Mouse (Mus musculus) embryonic facial prominence, embryonic 11.5 days (tissue): ENCODE results near the gene Lrrc42. TPM values are rescaled to one million over a fixed set of nuclear protein-coding genes. Genes with fewer than 3 reads are reported as not detected.
A peak's percentile ranks its signal among the peaks of the same experiment; 100 is the strongest.

Experiments
- ATAC-seq: fragments of 200-750 bp; cut with Nextera tagmentation; replicated peaks from 2 replicates; pipeline ENCODE4 v1.8.0; 2017; ENCODE audit warnings: low read depth; ENCODE audit not compliant: insufficient number of reproducible peaks, low FRiP score, low TSS enrichment
- DNase-seq: peaks from one replicate; pipeline ENCODE4 v3.0.0-alpha.2; 2015; ENCODE audit warnings: low spot score
- H3K27ac ChIP-seq: fragments of 300-500 bp; sonication (generic); replicated peaks from 2 replicates; pipeline ENCODE4 v1.5.1; 2014; ENCODE audit warnings: mild to moderate bottlenecking, low read depth, low read length, control low read depth
- H3K27me3 ChIP-seq: fragments of 300-500 bp; sonication (generic); 2 replicates; pipeline ENCODE4 v1.6.1; 2014; ENCODE audit warnings: mild to moderate bottlenecking, low read length, moderate library complexity, mixed read lengths; ENCODE audit not compliant: control insufficient read depth, insufficient read depth
- H3K36me3 ChIP-seq: fragments of 300-500 bp; sonication (generic); replicated peaks from 2 replicates; pipeline ENCODE4 v1.6.1; 2014; ENCODE audit warnings: low read depth, mild to moderate bottlenecking, low read length, moderate library complexity, mixed read lengths; ENCODE audit not compliant: control insufficient read depth, insufficient read depth
- H3K4me1 ChIP-seq: fragments of 300-500 bp; sonication (generic); 2 replicates; pipeline ENCODE4 v1.6.1; 2014; ENCODE audit warnings: low read length, mixed read lengths; ENCODE audit not compliant: control insufficient read depth, insufficient read depth
- H3K4me2 ChIP-seq: fragments of 300-500 bp; sonication (generic); 2 replicates; pipeline ENCODE4 v1.6.1; 2014; ENCODE audit warnings: low read depth, mild to moderate bottlenecking, control low read depth, low read length, moderate library complexity
- H3K4me3 ChIP-seq: fragments of 300-500 bp; sonication (generic); 2 replicates; pipeline ENCODE4 v1.5.1; 2014; ENCODE audit warnings: low read depth, low read length, control low read depth
- H3K9ac ChIP-seq: fragments of 300-500 bp; sonication (generic); replicated peaks from 2 replicates; pipeline ENCODE4 v1.6.1; 2014; ENCODE audit warnings: mild to moderate bottlenecking, control low read depth, low read length
- H3K9me3 ChIP-seq: fragments of 300-500 bp; sonication (generic); replicated peaks from 2 replicates; pipeline ENCODE4 v1.6.1; 2016; ENCODE audit warnings: mild to moderate bottlenecking, low read length, inconsistent platforms, mixed read lengths; ENCODE audit not compliant: control insufficient read depth
- WGBS: fragments of 180-500 bp; shearing (Covaris S2); extraction: QIAGEN DNeasy Blood & Tissue Kit; methylation state at CpG from one replicate; pipeline ENCODE4 v1.1.7; 2014; 5-methylcytosine and 5-hydroxymethylcytosine counted together
- polyA plus RNA-seq: library from polyadenylated mRNA; unstranded; fragments of >200 nt; fragmentation: Nextera tagmentation; extraction: Ambion mirVana; gene quantifications from 2 replicates; pipeline ENCODE4 v1.2.1, GENCODE M21; 2014

Lrrc42 gene
- polyA plus RNA-seq, 1 experiment from 2014 or later: 101 TPM

- no peak for ATAC-seq
- H3K9ac ChIP-seq: no peak within 1 kb of the TSS
- no peak for DNase-seq
- no peak within 1 kb of the TSS for H3K4me3 ChIP-seq
- no peak within 1 kb of the TSS for H3K4me2 ChIP-seq
- no peaks in the 10 kb centered on the region for H3K27me3 ChIP-seq
- no peaks in the 10 kb centered on the region for H3K4me1 ChIP-seq
- WGBS: 84% methylated on average over 3 of the region's 3 CpGs
- no peak within 1 kb of the TSS for H3K27ac ChIP-seq
- no peaks in the 10 kb centered on the region for H3K36me3 ChIP-seq
- H3K9me3 ChIP-seq: no peaks in the 10 kb centered on the region
Observed at GRCm38 (mm10) chr4:107208880-107209279, 44.5 kb downstream of the Lrrc42 start, which contains the start of gene Ldlrad1. Gene Ldlrad1 (plus strand): TSS chr4:107209180.

GRCm38 (mm10) chr4:107207016-107207415 is 46.3 kb downstream of the Lrrc42 start:
- no peak overlapping the region for H3K27ac ChIP-seq
- H3K4me2 ChIP-seq: no peak overlapping the region
- no peaks in the 10 kb centered on the region for H3K4me1 ChIP-seq
- no peak overlapping the region for H3K9ac ChIP-seq
- H3K4me3 ChIP-seq: no peak overlapping the region
- no peak for ATAC-seq
- no peaks in the 10 kb centered on the region for H3K9me3 ChIP-seq
- no peaks in the 10 kb centered on the region for H3K27me3 ChIP-seq
- DNase-seq: no peak
- H3K36me3 ChIP-seq: no peaks in the 10 kb centered on the region; the same call in 1 of the 2 replicates
- 93% methylated on average over 2 of the region's 2 CpGs for WGBS

- 93% methylated on average over 7 of the region's 7 CpGs for WGBS
- Histone ChIP-seq H3K9ac (no peak overlapping the region), H3K9me3 (no peaks in the 10 kb centered on the region), H3K27ac (no peak overlapping the region), H3K27me3 (no peaks in the 10 kb centered on the region), H3K4me1 (no peaks in the 10 kb centered on the region), H3K4me2 (no peak overlapping the region), H3K4me3 (no peak overlapping the region), H3K36me3 (peaks cover 10% of the 10 kb centered on the region)
- ATAC-seq: no peak
- DNase-seq: no peak
Observed at GRCm38 (mm10) chr4:107203001-107203400, 50.3 kb downstream of the Lrrc42 start.

- H3K36me3 ChIP-seq: peaks cover 10% of the 10 kb centered on the region
Observed at GRCm38 (mm10) chr4:107201779-107202178, 51.6 kb downstream of the Lrrc42 start.

GRCm38 (mm10) chr4:107198072-107198471 is 55.3 kb downstream of the Lrrc42 start:
- Histone ChIP-seq H3K27ac (no peak overlapping the region), H3K9me3 (no peaks in the 10 kb centered on the region), H3K4me2 (no peak overlapping the region), H3K9ac (no peak overlapping the region), H3K4me1 (no peaks in the 10 kb centered on the region), H3K4me3 (no peak overlapping the region), H3K36me3 (peaks cover 10% of the 10 kb centered on the region), H3K27me3 (no peaks in the 10 kb centered on the region)
- ATAC-seq (no peak), DNase-seq (no peak)
- WGBS: 89% methylated on average over 5 of the region's 5 CpGs

More at GRCm38 (mm10) chr4:107201779-107202178, 51.6 kb downstream of the Lrrc42 start:
- WGBS: 96% methylated on average over 3 of the region's 3 CpGs
- DNase-seq: no peak
- no peaks in the 10 kb centered on the region for H3K27me3 ChIP-seq
- no peak overlapping the region for H3K9ac ChIP-seq
- no peak overlapping the region for H3K4me3 ChIP-seq
- H3K4me2 ChIP-seq: no peak overlapping the region
- no peaks in the 10 kb centered on the region for H3K9me3 ChIP-seq
- no peak overlapping the region for H3K27ac ChIP-seq
- no peak for ATAC-seq
- no peaks in the 10 kb centered on the region for H3K4me1 ChIP-seq

- 91% methylated on average over 2 of the region's 2 CpGs for WGBS
- no peaks in the 10 kb centered on the region for H3K4me1 ChIP-seq
- peaks cover 10% of the 10 kb centered on the region for H3K36me3 ChIP-seq
- no peaks in the 10 kb centered on the region for H3K27me3 ChIP-seq
- no peaks in the 10 kb centered on the region for H3K9me3 ChIP-seq
- DNase-seq (no peak), ATAC-seq (no peak)
- no peak overlapping the region for H3K4me3 ChIP-seq
- no peak overlapping the region for H3K4me2 ChIP-seq
- H3K9ac ChIP-seq: no peak overlapping the region
- H3K27ac ChIP-seq: no peak overlapping the region
Observed at GRCm38 (mm10) chr4:107196454-107196853, 56.9 kb downstream of the Lrrc42 start.

GRCm38 (mm10) chr4:107193841-107194240 is 59.5 kb downstream of the Lrrc42 start:
- peaks cover 3% of the 10 kb centered on the region for H3K36me3 ChIP-seq
- H3K9me3 ChIP-seq: no peaks in the 10 kb centered on the region
- H3K9ac ChIP-seq: no peak overlapping the region
- no peak overlapping the region for H3K4me3 ChIP-seq
- 94% methylated on average over 3 of the region's 3 CpGs for WGBS
- H3K4me1 ChIP-seq: no peaks in the 10 kb centered on the region
- H3K27ac ChIP-seq: no peak overlapping the region
- no peak for DNase-seq
- H3K27me3 ChIP-seq: no peaks in the 10 kb centered on the region
- H3K4me2 ChIP-seq: no peak overlapping the region
- ATAC-seq: no peak

- DNase-seq (peak; percentile 87), ATAC-seq (no peak)
- H3K27me3 ChIP-seq: no peaks in the 10 kb centered on the region
- no peaks in the 10 kb centered on the region for H3K4me1 ChIP-seq
- no peak overlapping the region for H3K4me2 ChIP-seq
- H3K27ac ChIP-seq: no peak overlapping the region
- H3K9ac ChIP-seq: no peak overlapping the region
- 37% methylated on average over 3 of the region's 3 CpGs for WGBS
- no peaks in the 10 kb centered on the region; the same call in none of the 2 replicates for H3K36me3 ChIP-seq
- no peaks in the 10 kb centered on the region for H3K9me3 ChIP-seq
- H3K4me3 ChIP-seq: no peak overlapping the region
Observed at GRCm38 (mm10) chr4:107185703-107186102, 67.6 kb downstream of the Lrrc42 start.
